Mouse (Mus musculus) forebrain, embryonic 10.5 days (tissue): ENCODE measurements at regions not wholly inside any gene's neighbourhood (a gene's known extent, or its start where the extent isn't known, plus 50 kb on each side); places are given as distances from the start of the nearest gene placed in this dataset.

Experiments
- DNase-seq: peaks from one replicate; pipeline ENCODE4 v3.0.0-alpha.2; 2017; ENCODE audit warnings: low spot score; ENCODE audit errors: extremely low spot score
- H3K27ac ChIP-seq: fragments of 300-500 bp; sonication (generic); 2 replicates; pipeline ENCODE4 v1.5.1; 2016; ENCODE audit warnings: mild to moderate bottlenecking
- H3K27me3 ChIP-seq: fragments of 300-500 bp; sonication (generic); 2 replicates; pipeline ENCODE4 v1.6.1; 2016; ENCODE audit warnings: mild to moderate bottlenecking; ENCODE audit not compliant: poor library complexity, severe bottlenecking
- H3K36me3 ChIP-seq: fragments of 300-500 bp; sonication (generic); replicated peaks from 2 replicates; pipeline ENCODE4 v1.6.1; 2016; ENCODE audit warnings: mild to moderate bottlenecking, moderate library complexity
- H3K4me1 ChIP-seq: fragments of 300-500 bp; sonication (generic); 2 replicates; pipeline ENCODE4 v1.6.1; 2016
- H3K4me3 ChIP-seq: fragments of 300-500 bp; sonication (generic); 2 replicates; pipeline ENCODE4 v1.5.1; 2016; ENCODE audit warnings: mild to moderate bottlenecking, moderate library complexity
- H3K9me3 ChIP-seq: fragments of 300-500 bp; sonication (generic); 2 replicates; pipeline ENCODE4 v1.6.1; 2016; ENCODE audit warnings: mild to moderate bottlenecking, moderate library complexity
- WGBS: fragments of 180-500 bp; shearing (Covaris S2); methylation state at CpG from one replicate; pipeline ENCODE4 v1.1.7; 2016; 5-methylcytosine and 5-hydroxymethylcytosine counted together

GRCm38 (mm10) chr4:31627053-31627452 is 336.8 kb upstream of the Map3k7 start:
- Histone ChIP-seq H3K27ac (no peak overlapping the region), H3K4me3 (no peak overlapping the region), H3K27me3 (no peaks in the 10 kb centered on the region; the same call in 1 of the 2 replicates), H3K36me3 (no peaks in the 10 kb centered on the region), H3K4me1 (peaks cover 9% of the 10 kb centered on the region), H3K9me3 (no peaks in the 10 kb centered on the region)
- DNase-seq, result no peak
- WGBS, result 76% methylated on average over 3 of the region's 3 CpGs

- no peaks in the 10 kb centered on the region for H3K36me3 ChIP-seq
- H3K27ac ChIP-seq, result no peak overlapping the region
- H3K27me3 ChIP-seq, result no peaks in the 10 kb centered on the region; the same call in 1 of the 2 replicates
- DNase-seq, result no peak
- H3K4me1 ChIP-seq, result peaks cover 9% of the 10 kb centered on the region
- H3K4me3 ChIP-seq, result no peak overlapping the region
- 90% methylated on average over 10 of the region's 10 CpGs for WGBS
- no peaks in the 10 kb centered on the region for H3K9me3 ChIP-seq
Measured at GRCm38 (mm10) chr4:31627777-31628176, 336.1 kb upstream of the Map3k7 start.

- Histone ChIP-seq H3K27me3 (no peaks in the 10 kb centered on the region), H3K4me3 (no peak overlapping the region), H3K27ac (no peak overlapping the region), H3K36me3 (no peaks in the 10 kb centered on the region), H3K4me1 (peaks cover 8% of the 10 kb centered on the region; the same call in 1 of the 2 replicates), H3K9me3 (no peaks in the 10 kb centered on the region)
- 93% methylated on average over 6 of the region's 6 CpGs for WGBS
- no peak for DNase-seq
Measured at GRCm38 (mm10) chr4:31638564-31638963, 325.3 kb upstream of the Map3k7 start.

- Histone ChIP-seq H3K4me3 (no peak overlapping the region), H3K27ac (no peak overlapping the region), H3K4me1 (peaks cover 8% of the 10 kb centered on the region; the same call in 1 of the 2 replicates), H3K9me3 (no peaks in the 10 kb centered on the region), H3K36me3 (no peaks in the 10 kb centered on the region), H3K27me3 (no peaks in the 10 kb centered on the region)
- 71% methylated on average over 9 of the region's 9 CpGs for WGBS
- DNase-seq, result peak; percentile 24
Measured at GRCm38 (mm10) chr4:31642161-31642560, 321.7 kb upstream of the Map3k7 start.

- H3K27ac ChIP-seq, result no peak overlapping the region
- peaks cover 8% of the 10 kb centered on the region; the same call in 1 of the 2 replicates for H3K4me1 ChIP-seq
- DNase-seq, result no peak
- H3K36me3 ChIP-seq, result no peaks in the 10 kb centered on the region
- no peaks in the 10 kb centered on the region for H3K27me3 ChIP-seq
- H3K4me3 ChIP-seq, result no peak overlapping the region
- 86% methylated on average over 10 of the region's 10 CpGs for WGBS
- no peaks in the 10 kb centered on the region for H3K9me3 ChIP-seq
Measured at GRCm38 (mm10) chr4:31642593-31643290, 321.2 kb upstream of the Map3k7 start.

GRCm38 (mm10) chr4:31648631-31649368 is 315.1 kb upstream of the Map3k7 start:
- no peaks in the 10 kb centered on the region for H3K4me1 ChIP-seq
- H3K36me3 ChIP-seq, result no peaks in the 10 kb centered on the region
- H3K4me3 ChIP-seq, result no peak overlapping the region
- no peak overlapping the region for H3K27ac ChIP-seq
- no peaks in the 10 kb centered on the region for H3K9me3 ChIP-seq
- WGBS, result 92% methylated on average over 8 of the region's 8 CpGs
- H3K27me3 ChIP-seq, result no peaks in the 10 kb centered on the region
- DNase-seq, result no peak

GRCm38 (mm10) chr4:31655364-31656106 is 308.4 kb upstream of the Map3k7 start:
- no peaks in the 10 kb centered on the region for H3K4me1 ChIP-seq
- no peaks in the 10 kb centered on the region for H3K27me3 ChIP-seq
- 85% methylated on average over 11 of the region's 11 CpGs for WGBS
- no peak overlapping the region for H3K27ac ChIP-seq
- no peak overlapping the region for H3K4me3 ChIP-seq
- no peaks in the 10 kb centered on the region for H3K36me3 ChIP-seq
- no peak for DNase-seq
- H3K9me3 ChIP-seq, result no peaks in the 10 kb centered on the region

- DNase-seq, result no peak
- Histone ChIP-seq H3K27ac (no peak overlapping the region), H3K27me3 (no peaks in the 10 kb centered on the region), H3K4me1 (peaks cover 5% of the 10 kb centered on the region), H3K36me3 (no peaks in the 10 kb centered on the region), H3K4me3 (no peak overlapping the region), H3K9me3 (no peaks in the 10 kb centered on the region)
- 90% methylated on average over 8 of the region's 8 CpGs for WGBS
Measured at GRCm38 (mm10) chr4:31656111-31656510, 307.8 kb upstream of the Map3k7 start.

- WGBS, result 68% methylated on average over 5 of the region's 5 CpGs
- no peaks in the 10 kb centered on the region for H3K27me3 ChIP-seq
Measured at GRCm38 (mm10) chr4:31658820-31659219, 305.1 kb upstream of the Map3k7 start.

GRCm38 (mm10) chr4:31660896-31661295 is 303.0 kb upstream of the Map3k7 start:
- Histone ChIP-seq H3K36me3 (no peaks in the 10 kb centered on the region), H3K27me3 (no peaks in the 10 kb centered on the region), H3K4me1 (peaks cover 15% of the 10 kb centered on the region), H3K9me3 (no peaks in the 10 kb centered on the region), H3K4me3 (no peak overlapping the region), H3K27ac (no peak overlapping the region)
- WGBS, result 23% methylated on average over 4 of the region's 4 CpGs
- no peak for DNase-seq

More at GRCm38 (mm10) chr4:31658820-31659219, 305.1 kb upstream of the Map3k7 start:
- Histone ChIP-seq H3K36me3 (no peaks in the 10 kb centered on the region), H3K4me3 (no peak overlapping the region), H3K9me3 (no peaks in the 10 kb centered on the region), H3K4me1 (peaks cover 15% of the 10 kb centered on the region), H3K27ac (no peak overlapping the region)
- no peak for DNase-seq

GRCm38 (mm10) chr4:31671530-31672170 is 292.2 kb upstream of the Map3k7 start:
- WGBS, result 72% methylated on average over 6 of the region's 6 CpGs
- no peaks in the 10 kb centered on the region for H3K27me3 ChIP-seq
- no peaks in the 10 kb centered on the region for H3K36me3 ChIP-seq
- peak overlapping the region; percentile 51; the same call in 1 of the 2 replicates for H3K27ac ChIP-seq
- peaks cover 20% of the 10 kb centered on the region for H3K4me1 ChIP-seq
- no peak overlapping the region for H3K4me3 ChIP-seq
- no peak for DNase-seq
- H3K9me3 ChIP-seq, result no peaks in the 10 kb centered on the region

GRCm38 (mm10) chr4:31672171-31672841 is 291.6 kb upstream of the Map3k7 start:
- Histone ChIP-seq H3K27me3 (no peaks in the 10 kb centered on the region), H3K9me3 (no peaks in the 10 kb centered on the region), H3K4me3 (no peak overlapping the region), H3K4me1 (peaks cover 20% of the 10 kb centered on the region), H3K27ac (peak overlapping the region; percentile 60; the same call in 1 of the 2 replicates), H3K36me3 (no peaks in the 10 kb centered on the region)
- no peak for DNase-seq
- WGBS, result 65% methylated on average over 9 of the region's 9 CpGs
